Comparison of ENCODE assay signal across 8 mouse cellular contexts in the genomic region with DNA sequence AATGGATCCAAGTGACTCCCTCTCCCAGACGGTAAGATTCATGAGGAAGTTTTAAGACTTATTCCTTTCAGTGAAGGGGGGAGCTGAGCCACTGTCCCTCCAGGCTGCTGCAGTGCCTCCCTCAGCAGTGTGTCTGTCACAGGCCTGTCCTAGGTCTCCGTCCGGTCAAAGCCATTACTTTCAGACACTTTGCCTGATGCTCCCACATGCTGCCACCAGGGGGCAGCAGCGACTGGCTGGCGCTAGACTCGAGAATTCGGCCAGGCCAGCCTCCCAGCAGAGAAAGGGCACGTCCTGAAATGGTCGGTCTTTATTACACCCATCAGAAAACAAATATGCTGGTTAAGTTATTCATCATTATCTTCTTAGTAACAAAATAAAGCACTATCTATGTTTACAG. TPM values are rescaled to one million over a fixed set of nuclear protein-coding genes. Genes with fewer than 3 reads are reported as not detected.
DNase-seq lines count a peak whose midpoint lies in the region; ATAC-seq and TF ChIP-seq lines count a peak whose summit lies in the region.

No protein-coding gene starts in this region.

- peaks cover 7% of the 10 kb centered on the region for H3K4me1 ChIP-seq in heart, adult 2 months (ENCODE audit: control insufficient read depth, insufficient read depth, low read length)
- 0 out of 2 replicates have a peak, but pooled peaks cover 16% of the 10 kb centered on the region for H3K4me1 ChIP-seq in intestine, embryonic 15.5 days (replicated peaks)
- no peaks in the 10 kb centered on the region for H3K4me1 ChIP-seq in stomach, postnatal 0 days (replicated peaks; ENCODE audit: control insufficient read depth, insufficient read depth)

- H3K4me2 ChIP-seq in intestine, embryonic 15.5 days (replicated peaks), result no peak overlapping the region
- H3K4me2 ChIP-seq in stomach, postnatal 0 days (replicated peaks; ENCODE audit: low read depth), result no peak overlapping the region

- intact Hi-C loops in heart, adult 2 months (cut with DNase I), result loop anchor here (1.0 to 2.0 kb wide), 3 partner anchors 111 to 228 kb away; a partner anchor contains a TSS
- intact Hi-C loops in heart, postnatal 25 days (cut with DNase I), result loop anchor here (2.0 kb wide), 1 partner anchor 205 kb away; no protein-coding TSS in a partner anchor

- no peaks in the 10 kb centered on the region for H3K79me2 ChIP-seq in heart, adult 2 months (replicated peaks; ENCODE audit: control insufficient read depth, insufficient read depth, low read length)

- peak; percentile 94 for TF ChIP-seq CTCF in heart, adult 2 months (IDR thresholded peaks at IDR 0.05)
- peak; percentile 100 for TF ChIP-seq CTCF in stomach, postnatal 0 days (IDR thresholded peaks at IDR 0.05; ENCODE audit: low read depth)

- no peaks in the 10 kb centered on the region for H3K27me3 ChIP-seq in heart, adult 2 months (ENCODE audit: control insufficient read depth, insufficient read depth, low read length)
- H3K27me3 ChIP-seq in intestine, embryonic 15.5 days (replicated peaks), result no peaks in the 10 kb centered on the region
- no peaks in the 10 kb centered on the region for H3K27me3 ChIP-seq in stomach, postnatal 0 days (ENCODE audit: control insufficient read depth, insufficient read depth, low read length)

- H3K36me3 ChIP-seq in heart, adult 2 months (ENCODE audit: control insufficient read depth, insufficient read depth, low read length), result no peaks in the 10 kb centered on the region
- H3K36me3 ChIP-seq in intestine, embryonic 15.5 days, result peaks cover 12% of the 10 kb centered on the region; the same call in 1 of the 2 replicates
- H3K36me3 ChIP-seq in stomach, postnatal 0 days (ENCODE audit: control insufficient read depth, insufficient read depth, low read length), result peaks cover 7% of the 10 kb centered on the region

- ATAC-seq in erythroid progenitor cell, adult 5-6 weeks (replicated peaks; ENCODE audit: low FRiP score, poor library complexity, severe bottlenecking), result peak; percentile 59; the same call in 1 of the 2 replicates
- ATAC-seq in intestine, embryonic 15.5 days, result peak; percentile 36; the same call in 1 of the 2 replicates
- ATAC-seq in stomach, postnatal 0 days (ENCODE audit: low FRiP score, low TSS enrichment), result peak; percentile 53

- H3K4me3 ChIP-seq in heart, adult 2 months, result no peak overlapping the region
- no peak overlapping the region for H3K4me3 ChIP-seq in intestine, embryonic 15.5 days (replicated peaks)
- no peak overlapping the region for H3K4me3 ChIP-seq in stomach, postnatal 0 days (ENCODE audit: low read depth, low read length)

- peak overlapping the region; percentile 54 for H3K27ac ChIP-seq in heart, adult 2 months
- H3K27ac ChIP-seq in intestine, embryonic 15.5 days, result no peak overlapping the region
- H3K27ac ChIP-seq in stomach, postnatal 0 days (replicated peaks), result no peak overlapping the region

- peak; percentile 37 to 57 for DNase-seq in heart, adult 2 months
- DNase-seq in heart, postnatal 25 days (ENCODE audit: low spot score), result no peak
- peak; percentile 76 for DNase-seq in MN1 (ENCODE audit: low spot score)
- DNase-seq in lung, postnatal 36 days, result peak; percentile 58
- peak; percentile 83 for DNase-seq in stomach, postnatal 0 days (ENCODE audit: low spot score)
- DNase-seq in right cerebral cortex, postnatal 36 days (ENCODE audit: low spot score in 2 of 2), result no peak

- H3K9me3 ChIP-seq in intestine, embryonic 15.5 days, result no peaks in the 10 kb centered on the region
- H3K9me3 ChIP-seq in stomach, postnatal 0 days (ENCODE audit: control insufficient read depth, low read length), result no peaks in the 10 kb centered on the region

- peak; percentile 91 for TF ChIP-seq EP300 in heart, adult 2 months (IDR thresholded peaks at IDR 0.05; ENCODE audit: insufficient read depth, low read depth, low read length)
- TF ChIP-seq EP300 in stomach, postnatal 0 days (optimal IDR thresholded peaks at IDR 0.05), result no peak

- no peak overlapping the region for H3K9ac ChIP-seq in heart, adult 2 months (ENCODE audit: low read depth, low read length)
- H3K9ac ChIP-seq in intestine, embryonic 15.5 days, result no peak overlapping the region
- no peak overlapping the region for H3K9ac ChIP-seq in stomach, postnatal 0 days (ENCODE audit: low read length)

- TF ChIP-seq POLR2A in heart, adult 2 months (IDR thresholded peaks at IDR 0.05; ENCODE audit: insufficient read depth, low read depth, low read length), result no peak; the same call in 1 of the 2 replicates

- WGBS in heart, adult 2 months, result 8% methylated on average over 9 of the region's 9 CpGs
- 5% methylated on average over 9 of the region's 9 CpGs for WGBS in intestine, embryonic 15.5 days
- WGBS in stomach, postnatal 0 days, result 5% methylated on average over 9 of the region's 9 CpGs

RNA-seq across cellular contexts. Expression of a gene that starts 18.6 kb away (rescaled TPM):
- under 1 TPM; 0.29 to 0.93 TPM for total RNA-seq in heart, adult 2 months (2021)
- polyA plus RNA-seq in heart, adult 2 months (2012; rRNA removed), result 0.70 and 0.84 TPM in 2 replicates
- total RNA-seq in heart, postnatal 25 days (2021), result under 1 TPM; 0.45 to 0.57 TPM
- not detected in 2 replicates for total RNA-seq in erythroid progenitor cell, adult 5-6 weeks (2015; ENCODE audit: low replicate concordance)
- not detected in 2 replicates for total RNA-seq in erythroid progenitor cell, adult 5-6 weeks (2017; ENCODE audit: low replicate concordance)
- polyA plus RNA-seq in intestine, embryonic 15.5 days (2015; fragmentation: Nextera tagmentation; extraction: Ambion mirVana), result 3.3 and 3.5 TPM in 2 replicates
- 2.8 and 4.2 TPM in 2 replicates for polyA plus RNA-seq in stomach, postnatal 0 days (2015; fragmentation: Nextera tagmentation; extraction: Ambion mirVana)

RNA-seq across cellular contexts. Expression of a gene that starts 31.7 kb away (rescaled TPM):
- total RNA-seq in heart, adult 2 months (2021), result under 1 TPM in 1 of 2 experiments, not detected in 1; 0.14 TPM
- polyA plus RNA-seq in heart, adult 2 months (2012; rRNA removed), result 0.23 and 0.41 TPM in 2 replicates
- under 1 TPM; 0.21 to 0.28 TPM for total RNA-seq in heart, postnatal 25 days (2021)
- not detected in 2 replicates for total RNA-seq in erythroid progenitor cell, adult 5-6 weeks (2015; ENCODE audit: low replicate concordance)
- total RNA-seq in erythroid progenitor cell, adult 5-6 weeks (2017; ENCODE audit: low replicate concordance), result not detected in 2 replicates
- polyA plus RNA-seq in intestine, embryonic 15.5 days (2015; fragmentation: Nextera tagmentation; extraction: Ambion mirVana), result 2.7 and 8.5 TPM in 2 replicates
- 2.9 and 6.1 TPM in 2 replicates for polyA plus RNA-seq in stomach, postnatal 0 days (2015; fragmentation: Nextera tagmentation; extraction: Ambion mirVana)

RNA-seq across cellular contexts. Expression of a gene that starts 42.2 kb away (rescaled TPM):
- 10 to 100 TPM; 15.3 to 16.2 TPM for total RNA-seq in heart, adult 2 months (2021)
- polyA plus RNA-seq in heart, adult 2 months (2012; rRNA removed), result 24.7 and 28.5 TPM in 2 replicates
- total RNA-seq in heart, postnatal 25 days (2021), result 10 to 100 TPM; 15.2 to 19.9 TPM
- 1.4 and 3.4 TPM in 2 replicates for total RNA-seq in erythroid progenitor cell, adult 5-6 weeks (2015; ENCODE audit: low replicate concordance)
- total RNA-seq in erythroid progenitor cell, adult 5-6 weeks (2017; ENCODE audit: low replicate concordance), result not detected in 2 replicates
- polyA plus RNA-seq in intestine, embryonic 15.5 days (2015; fragmentation: Nextera tagmentation; extraction: Ambion mirVana), result 9.0 and 11.4 TPM in 2 replicates
- 3.7 and 5.0 TPM in 2 replicates for polyA plus RNA-seq in stomach, postnatal 0 days (2015; fragmentation: Nextera tagmentation; extraction: Ambion mirVana)

Comparison
In these comparisons a context has a peak if more than half of its experiments do, and no peak if none do; other contexts are left out.
1. DNase-seq: peak in heart, adult 2 months (2 of 2), MN1 (single experiment), lung, postnatal 36 days (single experiment) and stomach, postnatal 0 days (single experiment); none in heart, postnatal 25 days (single experiment) and right cerebral cortex, postnatal 36 days (0 of 2).
2. Peak in every context shown above with its lines, with median percentiles within 50 percentile points of each other: ATAC-seq.